Mouse (Mus musculus) liver, postnatal 0 days (tissue): Measurements from ENCODE around the gene Tlr13. TPM values are rescaled to one million over a fixed set of nuclear protein-coding genes. Genes with fewer than 3 reads are reported as not detected.
"Not testable (repeated sequence)": the region's sequence is repeated elsewhere in the genome, so short reads cannot be mapped to it uniquely, and the experiment has no call there.

Source experiments
- ATAC-seq: fragments of 200-750 bp; cut with Nextera tagmentation; 2 replicates; pipeline ENCODE4 v1.8.0; 2017; ENCODE audit warnings: mild to moderate bottlenecking, moderate library complexity
- DNase-seq: peaks from one replicate; pipeline ENCODE4 v3.0.0-alpha.2; 2016
- H3K27ac ChIP-seq: fragments of 300-500 bp; sonication (generic); 2 replicates; pipeline ENCODE4 v1.5.1; 2014; ENCODE audit warnings: antibody characterized with exemption, moderate library complexity, mild to moderate bottlenecking, low read depth
- H3K27me3 ChIP-seq: fragments of 300-500 bp; sonication (generic); 2 replicates; pipeline ENCODE4 v1.6.1; 2014; ENCODE audit warnings: low read length, control low read depth, mixed read lengths; ENCODE audit not compliant: insufficient read depth
- H3K36me3 ChIP-seq: fragments of 300-500 bp; sonication (generic); replicated peaks from 2 replicates; pipeline ENCODE4 v1.6.1; 2014; ENCODE audit warnings: mild to moderate bottlenecking, control low read depth, low read length, moderate library complexity, mixed read lengths; ENCODE audit not compliant: insufficient read depth
- H3K4me1 ChIP-seq: fragments of 300-500 bp; sonication (generic); 2 replicates; pipeline ENCODE4 v1.6.1; 2014; ENCODE audit warnings: antibody characterized with exemption, mild to moderate bottlenecking, control low read depth; ENCODE audit not compliant: insufficient read depth
- H3K4me2 ChIP-seq: fragments of 300-500 bp; sonication (generic); 2 replicates; pipeline ENCODE4 v1.6.1; 2014; ENCODE audit warnings: low read depth, mild to moderate bottlenecking, low read length, moderate library complexity, mixed read lengths
- H3K4me3 ChIP-seq: fragments of 300-500 bp; sonication (generic); 2 replicates; pipeline ENCODE4 v1.5.1; 2014; ENCODE audit warnings: low read depth, low read length
- H3K9ac ChIP-seq: fragments of 300-500 bp; sonication (generic); replicated peaks from 2 replicates; pipeline ENCODE4 v1.6.1; 2014; ENCODE audit warnings: mild to moderate bottlenecking, moderate library complexity
- H3K9me3 ChIP-seq: fragments of 300-500 bp; sonication (generic); 2 replicates; pipeline ENCODE4 v1.6.1; 2016; ENCODE audit warnings: mild to moderate bottlenecking, control low read depth, low read length, mixed read lengths
- CTCF ChIP-seq: sonication (generic); IDR thresholded peaks from 2 replicates; pipeline ENCODE4 v1.5.1; 2016; ENCODE audit warnings: antibody characterized with exemption, low read depth
- EP300 ChIP-seq: IDR thresholded peaks from 2 replicates; pipeline ENCODE4 v1.6.1; 2016; ENCODE audit warnings: antibody characterized with exemption, low read depth, mild to moderate bottlenecking
- WGBS: fragments of 180-500 bp; shearing (Covaris S2); extraction: QIAGEN DNeasy Blood & Tissue Kit; methylation state at CpG from one replicate; pipeline ENCODE4 v1.1.7; 2014; ENCODE audit not compliant: insufficient replicate concordance; 5-methylcytosine and 5-hydroxymethylcytosine counted together
- polyA plus RNA-seq: library from polyadenylated mRNA; unstranded; fragments of >200 nt; fragmentation: Nextera tagmentation; extraction: Ambion mirVana; gene quantifications from 2 replicates; pipeline ENCODE4 v1.2.1, GENCODE M21; 2015

The Tlr13 gene
- polyA plus RNA-seq, 1 experiment from 2014 or later = 1.5 TPM

- TF ChIP-seq EP300 = no peak
- TF ChIP-seq CTCF = no peak
- WGBS = 15% methylated on average over 12 of the region's 12 CpGs
- H3K4me1 ChIP-seq = peaks cover 8% of the 10 kb centered on the region
- peak overlapping the region; percentile 47 for H3K4me3 ChIP-seq
- H3K9ac ChIP-seq = peak overlapping the region; percentile 64
- H3K9me3 ChIP-seq = no peaks in the 10 kb centered on the region
- H3K36me3 ChIP-seq = peaks cover 6% of the 10 kb centered on the region; the same call in 1 of the 2 replicates
- peak overlapping the region; percentile 77 for H3K4me2 ChIP-seq
- H3K27me3 ChIP-seq = no peaks in the 10 kb centered on the region
- DNase-seq (peak; percentile 68), ATAC-seq (peak; percentile 31)
- H3K27ac ChIP-seq = peak overlapping the region; percentile 56
These were observed 44.7 kb downstream of the Tlr13 start for GRCm38 (mm10) chrX:106187737-106188136.

- 36% methylated on average over 5 of the region's 5 CpGs for WGBS
- TF ChIP-seq CTCF (no peak), EP300 (no peak)
- Histone ChIP-seq H3K27me3 (no peaks in the 10 kb centered on the region), H3K36me3 (peaks cover 12% of the 10 kb centered on the region), H3K27ac (peak overlapping the region; percentile 55; the same call in 1 of the 2 replicates), H3K9me3 (no peaks in the 10 kb centered on the region), H3K4me3 (peak overlapping the region; percentile 47), H3K4me2 (peak overlapping the region; percentile 77), H3K4me1 (peaks cover 8% of the 10 kb centered on the region), H3K9ac (peak overlapping the region; percentile 41; the same call in 1 of the 2 replicates)
- DNase-seq (no peak), ATAC-seq (no peak)
These were observed 46.4 kb downstream of the Tlr13 start for GRCm38 (mm10) chrX:106189356-106189755.

- H3K4me3 ChIP-seq = 0 out of 2 replicates have a peak overlapping the region, but pooled peaks have one; percentile 47
- H3K4me2 ChIP-seq = peak overlapping the region; percentile 77
- peaks cover 12% of the 10 kb centered on the region for H3K36me3 ChIP-seq
- H3K9me3 ChIP-seq = no peaks in the 10 kb centered on the region
- TF ChIP-seq EP300 = no peak
- TF ChIP-seq CTCF = no peak
- H3K9ac ChIP-seq = no peak overlapping the region
- DNase-seq (no peak), ATAC-seq (no peak)
- no peak overlapping the region for H3K27ac ChIP-seq
- no peaks in the 10 kb centered on the region for H3K27me3 ChIP-seq
- 38% methylated on average over 4 of the region's 4 CpGs for WGBS
- peaks cover 8% of the 10 kb centered on the region for H3K4me1 ChIP-seq
These were observed 47.1 kb downstream of the Tlr13 start for GRCm38 (mm10) chrX:106190091-106190490.

- not testable (repeated sequence) for ATAC-seq, H3K9ac ChIP-seq, DNase-seq, H3K9me3 ChIP-seq, H3K4me3 ChIP-seq, H3K27me3 ChIP-seq, H3K4me1 ChIP-seq, H3K27ac ChIP-seq, H3K4me2 ChIP-seq
- 76% methylated on average over 3 of the region's 6 CpGs for WGBS
- H3K36me3 ChIP-seq = peaks cover 17% of the 10 kb centered on the region
These were observed 51.4 kb downstream of the Tlr13 start for GRCm38 (mm10) chrX:106194361-106194760.

GRCm38 (mm10) chrX:106197308-106197707 is 54.3 kb downstream of the Tlr13 start:
- peaks cover 16% of the 10 kb centered on the region for H3K36me3 ChIP-seq
- no peak overlapping the region for H3K27ac ChIP-seq
- no peaks in the 10 kb centered on the region for H3K9me3 ChIP-seq
- H3K4me1 ChIP-seq = no peaks in the 10 kb centered on the region
- no peak overlapping the region for H3K4me2 ChIP-seq
- no peak for ATAC-seq
- 64% methylated on average over 5 of the region's 5 CpGs for WGBS
- H3K4me3 ChIP-seq = no peak overlapping the region
- no peak for DNase-seq
- TF ChIP-seq CTCF = peak; percentile 53
- no peak for TF ChIP-seq EP300
- H3K27me3 ChIP-seq = no peaks in the 10 kb centered on the region
- no peak overlapping the region for H3K9ac ChIP-seq

GRCm38 (mm10) chrX:106198904-106199303 is 55.9 kb downstream of the Tlr13 start:
- H3K9ac ChIP-seq = no peak overlapping the region
- no peak overlapping the region for H3K4me3 ChIP-seq
- H3K4me1 ChIP-seq = no peaks in the 10 kb centered on the region
- DNase-seq = no peak
- 67% methylated on average over 5 of the region's 5 CpGs for WGBS
- TF ChIP-seq CTCF = peak; percentile 47
- no peak for TF ChIP-seq EP300
- H3K27ac ChIP-seq = no peak overlapping the region
- H3K27me3 ChIP-seq = no peaks in the 10 kb centered on the region
- H3K36me3 ChIP-seq = peaks cover 12% of the 10 kb centered on the region
- no peak overlapping the region for H3K4me2 ChIP-seq
- ATAC-seq = no peak
- no peaks in the 10 kb centered on the region for H3K9me3 ChIP-seq

GRCm38 (mm10) chrX:106209100-106209499 is 66.1 kb downstream of the Tlr13 start:
- H3K36me3 ChIP-seq = no peaks in the 10 kb centered on the region
- 87% methylated on average over 2 of the region's 2 CpGs for WGBS
- H3K4me3 ChIP-seq = no peak overlapping the region
- no peak overlapping the region for H3K27ac ChIP-seq
- no peak overlapping the region for H3K4me2 ChIP-seq
- no peaks in the 10 kb centered on the region for H3K9me3 ChIP-seq
- TF ChIP-seq EP300 = no peak
- TF ChIP-seq CTCF = no peak
- no peaks in the 10 kb centered on the region for H3K27me3 ChIP-seq
- ATAC-seq (no peak), DNase-seq (no peak)
- no peaks in the 10 kb centered on the region for H3K4me1 ChIP-seq
- H3K9ac ChIP-seq = no peak overlapping the region

Other genes with a start within 250 kb of the Tlr13 start
- 30.4 and 35.0 TPM in 2 replicates for gene Atrx, start 213.8 kb upstream of the Tlr13 start, polyA plus RNA-seq
- gene Magt1, start 131.3 kb upstream of the Tlr13 start, polyA plus RNA-seq = 21.7 and 22.3 TPM in 2 replicates
- gene Cox7b, start 127.5 kb upstream of the Tlr13 start, polyA plus RNA-seq = 537 and 543 TPM in 2 replicates
- 3.1 and 4.9 TPM in 2 replicates for gene Atp7a, start 115.9 kb upstream of the Tlr13 start, polyA plus RNA-seq
- gene Pgk1, start 43.9 kb downstream of the Tlr13 start, polyA plus RNA-seq = 192 and 201 TPM in 2 replicates
- 2.4 and 2.5 TPM in 2 replicates for gene Taf9b, start 78.0 kb downstream of the Tlr13 start, polyA plus RNA-seq
- not detected in 2 replicates for gene Fnd3c2, start 112.2 kb downstream of the Tlr13 start, polyA plus RNA-seq